Mouse (Mus musculus): ENCODE results near the gene Dgkz. TPM values are rescaled to one million over a fixed set of nuclear protein-coding genes. Genes with fewer than 3 reads are reported as not detected.

Dgkz gene
- total RNA-seq, 2 experiments from 2014 or later = 8.7 to 54.1 TPM

DNA sequence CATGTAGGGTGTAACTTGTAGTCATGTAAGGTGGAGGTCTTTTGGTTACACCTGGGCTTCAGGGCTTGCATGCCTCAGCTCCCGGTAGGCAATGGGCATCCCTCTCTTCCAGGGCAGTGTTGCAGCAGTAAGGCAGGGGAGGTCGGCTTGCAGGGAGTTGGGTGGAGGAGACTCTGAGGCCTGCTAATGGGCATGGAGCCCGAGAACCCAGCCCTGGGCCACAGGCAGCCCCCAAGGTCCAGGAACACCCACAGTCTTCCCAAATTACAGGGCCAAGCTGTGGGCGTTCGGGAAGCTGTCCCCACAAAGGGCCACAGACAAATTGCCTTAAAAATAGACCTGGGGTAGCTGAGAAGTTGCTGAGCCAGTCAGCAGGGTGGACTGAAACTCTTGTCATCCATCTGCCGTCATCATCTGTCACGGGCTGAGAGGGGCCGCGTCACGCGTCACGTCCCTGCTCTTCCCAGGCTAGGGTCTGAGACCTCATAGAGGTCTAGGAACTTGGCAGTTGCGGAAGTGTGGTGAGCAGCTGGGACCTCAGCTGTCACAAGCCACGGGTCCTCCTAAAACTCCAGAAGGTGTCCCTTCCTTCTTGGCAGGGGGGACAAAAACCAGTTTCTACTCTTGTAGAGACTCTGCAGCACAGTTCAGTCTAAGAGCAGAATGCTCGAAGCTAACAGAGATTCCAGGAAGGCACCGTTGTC lies 22.4 kb upstream of the Dgkz start:
- no peak for ATAC-seq (replicated peaks; ENCODE audit: low FRiP score, poor library complexity, severe bottlenecking)

DNA sequence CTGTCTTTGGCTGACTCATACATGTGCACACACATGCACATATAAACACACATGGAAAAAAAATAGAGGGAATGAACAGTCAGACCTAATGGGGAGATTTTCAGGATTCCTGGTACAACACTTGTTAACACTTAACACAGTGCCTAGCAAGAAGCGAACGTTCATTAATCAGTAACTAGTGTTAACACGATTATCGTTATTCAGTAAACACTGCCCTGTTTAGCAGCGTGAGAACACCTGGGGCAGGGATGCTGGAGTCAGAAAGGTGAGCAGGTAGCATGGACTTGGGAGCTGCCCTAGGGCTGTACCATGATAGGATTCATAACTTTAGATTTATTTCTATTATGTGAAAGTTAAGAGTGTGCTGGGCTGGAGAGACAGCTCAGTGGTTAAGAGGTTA lies 20.3 kb upstream of the Dgkz start:
- ATAC-seq (replicated peaks; ENCODE audit: low FRiP score, poor library complexity, severe bottlenecking) = no peak

DNA sequence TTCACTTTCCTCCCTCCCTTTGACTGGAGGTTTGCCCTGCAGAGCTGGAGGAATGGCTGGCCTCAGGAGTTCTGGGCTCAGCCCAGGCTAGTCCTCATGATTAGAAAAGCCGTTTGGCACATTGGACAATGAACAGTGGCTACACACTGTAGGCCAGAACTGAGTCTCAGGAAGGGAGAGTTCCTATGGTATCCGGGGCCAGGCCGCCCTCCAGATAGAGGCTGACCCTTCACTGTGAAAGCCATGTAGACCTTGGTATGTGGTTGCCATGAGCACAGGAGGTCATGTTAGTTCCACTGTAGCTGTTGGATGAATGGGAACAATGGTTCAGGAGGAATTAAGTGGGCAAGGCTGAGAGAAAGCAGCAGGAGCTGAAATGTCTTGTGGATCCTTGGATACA lies 17.7 kb upstream of the Dgkz start:
- ATAC-seq (replicated peaks; ENCODE audit: low FRiP score, poor library complexity, severe bottlenecking) = no peak

DNA sequence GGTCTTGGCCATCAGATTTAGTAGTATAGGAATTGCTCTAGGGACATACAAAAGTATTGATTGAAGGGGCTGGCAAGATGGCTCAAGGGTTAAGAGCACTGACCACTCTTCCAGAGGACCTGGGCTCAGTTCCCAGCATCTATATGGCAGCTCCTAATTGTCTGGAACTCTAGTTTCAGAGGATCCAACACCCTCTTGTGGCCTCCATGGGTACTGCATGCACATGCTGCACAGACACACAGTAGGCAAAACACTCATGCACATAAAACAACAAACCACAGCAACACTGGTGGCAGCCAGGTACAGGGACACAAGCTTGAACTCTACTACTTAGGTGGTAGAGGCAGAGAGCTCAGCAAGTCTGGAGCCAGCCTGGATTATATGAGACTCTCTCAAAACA lies 14.1 kb upstream of the Dgkz start:
- no peak for ATAC-seq (replicated peaks; ENCODE audit: low FRiP score, poor library complexity, severe bottlenecking)

DNA sequence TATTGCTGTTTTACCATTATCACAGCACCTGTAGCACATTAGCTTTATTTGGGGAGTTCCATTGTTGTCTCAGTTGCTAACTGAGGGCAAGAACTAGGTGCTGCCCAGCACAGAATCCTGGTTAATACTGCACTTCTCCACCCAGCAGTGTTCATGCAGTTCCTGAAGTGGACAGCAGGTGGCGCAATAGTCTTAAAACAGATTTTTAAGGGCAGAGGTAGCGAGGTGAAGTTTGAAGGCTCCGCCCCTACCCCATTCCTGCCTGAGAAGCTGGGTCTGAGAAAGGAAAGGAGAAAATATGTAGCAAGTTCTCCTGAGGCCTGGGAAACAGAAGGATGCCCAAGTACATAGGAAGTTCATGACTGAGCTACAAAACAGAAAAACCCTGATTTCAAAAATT lies 11.9 kb upstream of the Dgkz start:
- ATAC-seq (replicated peaks; ENCODE audit: low FRiP score, poor library complexity, severe bottlenecking) = no peak

DNA sequence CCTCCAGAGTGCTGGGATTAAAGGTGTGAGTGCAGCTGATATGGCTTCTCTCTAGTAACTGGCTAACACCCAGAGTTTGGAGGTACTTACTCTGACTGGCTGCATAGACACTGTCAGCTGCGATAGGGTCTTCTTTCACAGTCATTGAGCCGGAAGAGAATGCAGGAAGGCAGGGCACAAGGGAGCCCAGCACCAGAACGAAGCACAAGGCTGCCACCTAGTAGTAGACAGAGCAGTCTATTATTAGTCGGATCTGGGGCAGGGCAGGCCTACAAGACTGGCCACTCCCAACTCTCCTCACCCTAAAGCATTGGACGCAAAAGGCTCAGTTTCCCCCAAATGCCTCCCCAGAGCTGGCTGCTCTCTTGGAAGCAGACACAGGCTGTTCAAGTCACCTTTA lies 10.4 kb upstream of the Dgkz start:
- no peak for ATAC-seq (replicated peaks; ENCODE audit: low FRiP score, poor library complexity, severe bottlenecking)

DNA sequence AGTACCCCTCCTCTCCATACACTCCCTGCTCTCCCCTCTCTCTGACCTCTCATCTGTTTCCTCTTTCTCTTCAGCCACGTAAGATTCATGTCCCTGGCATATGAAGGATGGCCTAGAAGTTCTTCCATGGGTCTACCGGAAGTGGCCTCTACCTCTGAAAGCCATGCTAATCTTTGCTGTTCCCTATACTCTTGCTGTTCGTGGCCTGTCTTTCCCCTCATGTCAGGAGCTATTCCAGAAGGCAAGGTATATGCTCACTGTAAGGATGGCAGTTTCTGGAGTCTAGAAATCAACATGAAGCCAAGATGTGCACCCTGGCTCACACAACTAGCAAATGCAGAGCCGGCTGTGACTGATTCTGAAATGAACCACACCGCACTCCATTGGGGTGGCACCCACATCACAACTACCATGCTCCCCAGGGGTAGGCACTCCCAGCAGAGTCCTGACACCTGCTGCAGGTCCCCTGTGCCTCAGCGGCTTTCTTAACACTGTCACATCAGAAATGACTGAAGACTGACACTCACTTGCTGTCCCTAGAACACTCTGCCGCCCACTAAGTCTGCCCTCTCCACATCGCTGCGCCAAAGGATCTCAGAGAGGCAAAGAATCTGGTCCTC lies 9.4 kb upstream of the Dgkz start:
- ATAC-seq (replicated peaks; ENCODE audit: low FRiP score, poor library complexity, severe bottlenecking) = no peak

DNA sequence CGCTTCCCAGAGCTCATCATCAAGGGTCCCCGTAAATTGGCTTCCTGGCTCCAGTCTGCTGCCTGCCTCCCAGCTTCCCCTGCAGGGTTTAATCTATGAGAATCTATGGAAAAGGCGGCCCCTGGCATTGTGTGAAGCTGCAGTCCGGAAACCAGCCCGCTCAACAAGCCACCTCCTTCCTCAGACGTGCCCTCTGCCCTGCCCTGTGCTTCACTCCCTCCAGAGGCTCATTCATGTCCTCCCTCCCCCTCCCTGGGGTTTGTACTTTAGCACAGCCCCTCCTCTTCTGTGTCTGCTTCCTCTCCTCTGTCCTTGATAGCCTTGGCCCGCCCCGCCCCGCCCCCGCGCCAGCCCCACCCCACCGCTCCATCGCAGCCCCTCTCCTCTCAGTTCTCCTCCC lies 8.8 kb upstream of the Dgkz start:
- no peak for ATAC-seq (replicated peaks; ENCODE audit: low FRiP score, poor library complexity, severe bottlenecking)

DNA sequence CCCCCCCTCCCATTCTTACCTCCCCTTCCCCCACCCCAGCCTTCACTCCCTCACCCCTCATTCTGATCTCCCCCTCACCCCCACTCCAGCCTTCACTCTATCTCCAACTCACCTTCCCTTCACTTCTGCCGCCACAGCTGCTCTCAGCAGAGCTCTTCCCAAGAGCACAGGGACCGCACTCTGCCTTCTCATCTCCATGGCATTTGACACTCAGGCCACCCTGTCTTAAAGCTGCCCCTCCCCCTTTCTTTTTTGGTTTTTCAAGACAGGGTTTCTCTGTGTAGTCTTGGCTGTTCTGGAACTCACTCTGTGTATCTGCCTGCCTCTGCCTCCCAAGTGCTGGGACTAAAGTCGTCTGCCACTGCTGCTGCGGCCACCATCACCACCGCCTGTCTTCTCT lies 5.2 kb upstream of the Dgkz start:
- ATAC-seq (replicated peaks; ENCODE audit: low FRiP score, poor library complexity, severe bottlenecking) = no peak

DNA sequence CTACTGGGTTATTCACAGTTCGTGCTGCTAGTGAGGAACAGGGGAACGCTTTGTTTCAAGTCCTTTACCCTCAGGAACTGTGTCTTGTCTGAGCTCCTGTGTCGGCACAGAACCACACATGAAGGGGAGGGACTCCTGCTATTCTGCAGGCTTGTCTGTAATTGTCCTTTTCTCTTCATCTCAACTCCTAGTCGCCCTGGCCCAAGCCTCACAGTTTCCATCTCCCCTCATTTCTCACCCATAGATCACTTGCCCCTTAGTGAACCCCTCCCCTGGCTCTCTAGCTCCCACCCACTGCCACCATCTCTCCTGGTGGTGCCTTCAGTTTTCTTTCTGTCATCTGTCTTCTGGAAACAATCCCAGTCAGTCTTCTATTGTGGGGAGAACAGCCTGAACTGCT lies 4.6 kb upstream of the Dgkz start:
- ATAC-seq (replicated peaks; ENCODE audit: low FRiP score, poor library complexity, severe bottlenecking) = no peak

DNA sequence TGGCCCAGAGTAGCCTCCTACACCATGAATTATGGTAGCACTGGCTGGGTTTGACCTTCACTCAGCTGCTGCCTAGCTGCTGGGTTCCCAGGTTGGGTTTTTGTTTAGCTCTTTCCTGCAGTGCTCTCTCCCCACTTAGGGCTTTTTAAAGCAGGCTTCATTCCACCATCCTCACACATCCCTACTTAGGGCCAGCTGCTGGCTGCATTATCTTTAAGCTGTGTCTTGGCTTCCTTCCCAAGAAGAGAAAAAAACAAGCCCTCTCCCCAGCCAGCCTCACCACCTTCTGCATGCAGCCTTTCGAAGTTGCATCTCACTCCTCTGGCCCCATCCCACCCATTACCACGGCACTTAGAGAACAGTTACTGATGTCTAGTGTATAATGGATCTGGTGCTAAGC lies 2.9 kb upstream of the Dgkz start:
- no peak for ATAC-seq (replicated peaks; ENCODE audit: low FRiP score, poor library complexity, severe bottlenecking)

DNA sequence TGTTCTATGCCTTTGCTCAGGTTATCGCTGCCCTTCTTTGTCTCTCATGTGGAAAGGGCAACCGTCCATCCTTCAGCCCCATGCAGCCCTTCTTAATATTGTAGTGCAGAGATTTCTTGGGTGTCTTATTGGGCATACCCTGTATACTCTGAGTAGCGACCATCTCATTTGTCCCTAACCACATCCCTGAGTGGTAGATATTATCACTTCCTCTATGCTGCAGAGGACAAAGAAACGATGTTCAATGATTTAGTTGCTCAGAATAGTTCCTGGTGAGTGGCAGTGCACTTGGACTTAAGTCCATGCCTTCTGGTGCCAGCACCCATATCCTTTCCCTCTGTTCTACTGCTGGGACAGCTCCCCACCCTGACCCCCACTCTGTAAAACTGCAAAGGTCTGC lies 2.3 kb upstream of the Dgkz start:
- ATAC-seq (replicated peaks; ENCODE audit: low FRiP score, poor library complexity, severe bottlenecking) = no peak

DNA sequence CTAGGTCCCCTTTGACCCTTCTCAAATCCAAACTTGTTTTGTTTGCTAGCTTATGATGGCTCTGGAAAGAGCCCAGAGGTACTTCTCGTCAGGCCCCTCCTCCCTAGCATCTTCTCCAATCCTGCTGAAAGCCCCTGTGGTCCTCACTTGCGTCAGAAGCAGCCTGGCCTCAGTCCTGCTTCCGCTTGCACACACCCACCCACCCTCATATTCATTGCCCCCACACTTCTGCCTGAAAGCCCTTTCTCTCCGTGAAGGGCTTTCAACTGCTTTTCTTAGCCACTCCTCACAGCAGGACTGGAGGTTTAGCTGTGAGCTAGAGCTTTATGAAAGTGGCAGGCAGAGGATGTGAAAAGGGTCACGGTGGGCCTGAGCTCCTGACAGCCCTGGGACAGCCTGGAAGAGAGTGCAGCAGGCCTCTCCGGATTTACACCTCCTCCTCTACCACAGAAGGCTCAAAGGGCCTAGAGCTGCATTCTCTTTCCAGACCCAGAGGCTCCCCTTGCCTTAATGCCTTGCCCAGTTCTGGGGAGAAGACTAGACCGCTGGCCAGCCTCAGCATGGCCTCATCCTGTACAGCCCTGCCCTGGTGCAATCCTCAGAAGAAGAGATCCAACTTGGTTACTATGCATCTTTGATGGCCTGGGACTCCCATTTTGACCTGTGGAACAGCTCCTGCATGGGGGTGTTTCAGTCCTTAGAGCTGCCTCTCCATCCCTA lies 2.1 kb downstream of the Dgkz start:
- no peak for ATAC-seq (replicated peaks; ENCODE audit: low FRiP score, poor library complexity, severe bottlenecking)

DNA sequence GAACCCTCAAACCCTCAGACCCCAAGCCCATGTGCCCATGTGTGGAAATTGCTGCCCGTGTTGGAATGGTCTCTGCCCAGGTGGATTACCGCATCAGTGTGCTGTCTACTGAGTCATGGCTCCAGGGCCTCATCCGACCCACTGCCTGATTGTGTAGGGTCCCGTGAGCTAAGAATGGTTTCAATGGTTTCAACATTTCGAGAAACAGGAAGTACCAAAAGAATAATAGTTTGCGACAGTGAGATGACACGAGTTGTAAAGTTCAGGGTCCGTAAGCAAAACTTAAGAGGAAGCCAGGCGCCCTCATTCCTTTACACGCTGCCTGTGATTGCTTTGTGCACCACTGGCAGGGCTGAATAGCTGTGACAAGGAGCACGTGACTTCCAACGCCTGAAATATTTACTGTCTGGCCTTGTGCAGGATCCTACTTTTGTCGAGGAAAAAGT lies 3.5 kb downstream of the Dgkz start:
- ATAC-seq (replicated peaks; ENCODE audit: low FRiP score, poor library complexity, severe bottlenecking) = no peak

DNA sequence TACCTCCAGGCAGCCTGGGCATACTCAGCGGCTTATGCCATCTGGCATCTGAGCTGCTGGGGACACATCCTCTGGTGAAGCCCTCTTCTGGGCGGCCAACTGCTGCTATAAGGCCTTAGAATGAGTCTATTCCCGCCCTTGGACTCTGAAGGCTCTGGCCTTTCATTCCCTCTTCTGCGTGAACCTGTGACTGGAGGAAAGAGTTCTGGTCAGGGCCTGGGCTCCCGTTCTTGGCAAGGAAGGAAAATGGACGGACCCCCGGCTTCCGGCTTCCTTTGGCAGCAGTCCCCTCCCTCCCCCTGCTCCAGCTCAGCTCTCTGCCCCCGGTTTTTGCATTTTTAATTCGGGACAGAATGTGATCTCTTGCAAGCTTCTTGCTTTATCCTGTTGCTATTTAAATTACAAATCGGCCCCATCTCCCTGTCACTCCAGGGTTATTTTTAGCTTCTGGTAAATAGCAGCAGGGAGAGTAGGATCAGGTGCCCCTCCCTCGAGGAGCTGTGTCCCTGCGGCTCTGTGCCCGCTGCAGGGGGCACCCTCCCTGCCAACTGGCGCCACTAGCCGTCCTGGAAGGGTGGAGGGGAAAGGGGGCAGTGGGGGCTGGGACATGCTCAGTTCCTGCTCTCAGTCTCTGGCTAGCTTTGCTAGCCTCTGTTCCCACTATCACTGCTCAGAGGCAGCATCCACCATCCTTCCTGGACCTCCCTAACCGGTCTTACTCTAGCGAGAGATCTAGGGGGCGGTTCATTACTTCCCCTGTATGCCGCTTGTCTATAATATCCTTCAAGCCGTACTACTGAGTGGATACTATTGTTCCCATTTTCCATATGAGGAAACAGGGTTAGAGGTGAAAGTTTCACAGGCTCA lies 4.2 kb downstream of the Dgkz start:
- ATAC-seq (replicated peaks; ENCODE audit: low FRiP score, poor library complexity, severe bottlenecking) = no peak

DNA sequence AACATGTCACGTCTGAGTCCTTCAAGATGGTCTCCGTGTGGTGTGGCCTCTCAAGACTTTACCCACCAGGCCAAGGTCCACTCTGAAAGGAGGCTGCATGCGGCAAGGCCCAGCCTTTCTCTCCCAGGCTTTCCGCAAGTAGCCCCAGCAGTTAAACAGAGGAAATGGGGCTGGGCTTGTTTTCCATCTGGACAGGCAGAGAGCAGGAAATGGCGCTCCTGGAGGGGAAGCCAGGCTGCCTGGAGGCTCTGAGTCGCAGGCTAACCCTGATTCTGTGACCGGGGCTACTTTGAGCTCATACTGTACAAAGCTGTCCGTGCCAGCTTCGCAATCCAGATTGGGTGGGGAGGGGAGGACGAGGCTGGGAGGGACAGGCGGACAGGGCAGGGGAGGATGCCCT lies 7.7 kb downstream of the Dgkz start:
- no peak for ATAC-seq (replicated peaks; ENCODE audit: low FRiP score, poor library complexity, severe bottlenecking)

DNA sequence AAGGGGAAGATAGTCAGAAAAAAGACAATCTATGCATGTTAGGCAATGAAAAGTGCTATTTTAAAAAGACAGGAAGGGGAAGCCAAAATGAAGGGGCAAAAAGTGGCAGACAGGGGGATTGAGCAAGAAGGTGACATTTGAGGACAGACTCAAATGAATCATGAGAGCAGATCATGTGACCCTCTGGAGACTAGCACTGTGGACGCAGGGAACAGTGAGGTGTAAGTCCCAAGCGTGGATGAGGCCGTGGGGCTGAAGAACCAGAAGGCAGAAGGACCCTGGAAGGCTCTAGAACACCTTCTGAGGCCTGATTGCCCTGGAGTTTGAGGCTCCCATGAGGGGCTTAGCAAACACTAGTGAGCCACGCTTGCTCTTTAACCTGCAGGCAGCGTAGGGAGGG lies 9.3 kb downstream of the Dgkz start:
- ATAC-seq (replicated peaks; ENCODE audit: low FRiP score, poor library complexity, severe bottlenecking) = no peak

DNA sequence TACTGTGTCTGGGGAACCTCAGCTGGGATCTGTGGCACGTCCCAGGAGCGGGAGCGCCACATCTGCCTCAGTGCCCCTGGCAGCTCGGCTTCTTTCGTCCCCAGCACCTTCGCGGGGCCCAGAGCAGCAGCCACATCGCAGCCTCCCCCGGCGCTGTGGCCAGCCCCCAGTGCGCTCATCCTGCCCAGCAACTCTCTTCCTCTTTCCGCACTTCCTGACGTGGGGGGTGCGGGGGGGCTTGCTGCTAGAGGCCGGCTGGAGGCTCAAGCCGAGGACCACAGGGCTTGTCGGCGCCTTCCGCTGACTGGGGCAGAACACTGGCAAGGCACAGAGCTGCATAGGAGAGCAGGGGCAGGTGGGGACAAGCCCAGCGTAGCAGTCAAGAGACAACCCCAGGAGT lies 10.2 kb downstream of the Dgkz start:
- no peak for ATAC-seq (replicated peaks; ENCODE audit: low FRiP score, poor library complexity, severe bottlenecking)

DNA sequence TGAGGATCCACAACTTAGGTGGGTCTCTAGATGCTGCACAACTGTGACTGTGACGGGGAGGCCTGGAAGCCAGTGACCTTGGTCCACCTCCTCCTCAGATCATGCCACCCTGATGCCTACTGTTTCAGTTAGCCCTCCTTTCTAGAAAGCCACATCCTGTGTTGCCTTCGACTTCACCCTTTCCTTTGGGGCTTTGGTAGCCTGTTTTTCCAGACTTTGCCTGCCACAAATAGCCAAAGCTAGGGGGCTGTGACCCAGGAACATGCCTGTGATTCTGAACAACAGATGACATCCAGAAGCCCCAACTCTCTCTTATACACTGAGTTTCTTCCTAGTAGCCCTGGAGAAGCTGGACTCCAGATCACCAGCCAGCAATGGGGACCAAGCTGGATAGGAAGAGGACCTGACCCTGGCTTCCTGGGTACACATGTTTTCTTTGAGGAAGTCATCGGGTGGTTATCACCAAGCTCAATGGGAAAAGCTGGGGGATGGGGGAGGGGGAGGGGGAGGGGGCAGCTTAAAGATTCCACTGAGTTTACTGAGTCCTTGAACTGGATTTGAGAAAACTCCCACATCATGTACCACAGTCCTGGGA lies 11.0 kb downstream of the Dgkz start:
- no peak for ATAC-seq (replicated peaks; ENCODE audit: low FRiP score, poor library complexity, severe bottlenecking)

DNA sequence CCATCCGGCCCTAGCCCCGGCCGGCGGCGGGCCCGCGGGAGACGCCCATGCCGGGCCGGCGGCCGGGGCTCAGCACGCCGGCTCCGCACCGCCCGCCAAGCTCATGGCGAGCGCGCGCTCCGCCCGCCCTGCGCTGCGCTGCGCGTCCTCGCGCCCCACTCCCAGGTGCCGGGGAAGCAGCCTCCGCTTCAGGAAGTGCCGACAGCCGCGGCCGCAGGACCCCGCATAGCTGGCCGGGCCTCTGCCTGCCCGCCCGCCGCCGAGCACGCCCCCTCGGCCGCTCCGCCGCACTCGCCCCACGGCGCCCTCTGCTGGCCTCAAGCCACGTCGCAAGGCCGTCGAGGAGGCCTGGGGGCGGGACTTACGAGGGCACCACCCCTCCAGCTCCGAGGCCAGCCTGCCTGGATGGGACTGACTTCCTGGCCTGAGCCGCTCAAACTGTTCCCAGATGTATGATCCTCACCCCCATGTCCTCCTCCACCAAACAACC lies 12.2 kb downstream of the Dgkz start:
- peak; percentile 86 for ATAC-seq (replicated peaks; ENCODE audit: low FRiP score, poor library complexity, severe bottlenecking)
